Mouse (Mus musculus) spleen, adult 10 weeks (tissue): ENCODE measurements around the gene Zfp428. TPM values are rescaled to one million over a fixed set of nuclear protein-coding genes. Genes with fewer than 3 reads are reported as not detected.

Experiments
- polyA plus RNA-seq: library from polyadenylated mRNA; stranded (reverse); fragments of 350-450 nt; fragmentation: Illumina TruSeq; extraction: RNeasy Lipid Tissue Mini Kit (QIAGEN cat#74804); gene quantifications from one replicate; pipeline ENCODE4 v1.2.3, GENCODE M21; 2015; ENCODE audit warnings: low replicate concordance; ENCODE audit not compliant: insufficient read depth

The Zfp428 gene
- 0.29 TPM for polyA plus RNA-seq

DNA sequence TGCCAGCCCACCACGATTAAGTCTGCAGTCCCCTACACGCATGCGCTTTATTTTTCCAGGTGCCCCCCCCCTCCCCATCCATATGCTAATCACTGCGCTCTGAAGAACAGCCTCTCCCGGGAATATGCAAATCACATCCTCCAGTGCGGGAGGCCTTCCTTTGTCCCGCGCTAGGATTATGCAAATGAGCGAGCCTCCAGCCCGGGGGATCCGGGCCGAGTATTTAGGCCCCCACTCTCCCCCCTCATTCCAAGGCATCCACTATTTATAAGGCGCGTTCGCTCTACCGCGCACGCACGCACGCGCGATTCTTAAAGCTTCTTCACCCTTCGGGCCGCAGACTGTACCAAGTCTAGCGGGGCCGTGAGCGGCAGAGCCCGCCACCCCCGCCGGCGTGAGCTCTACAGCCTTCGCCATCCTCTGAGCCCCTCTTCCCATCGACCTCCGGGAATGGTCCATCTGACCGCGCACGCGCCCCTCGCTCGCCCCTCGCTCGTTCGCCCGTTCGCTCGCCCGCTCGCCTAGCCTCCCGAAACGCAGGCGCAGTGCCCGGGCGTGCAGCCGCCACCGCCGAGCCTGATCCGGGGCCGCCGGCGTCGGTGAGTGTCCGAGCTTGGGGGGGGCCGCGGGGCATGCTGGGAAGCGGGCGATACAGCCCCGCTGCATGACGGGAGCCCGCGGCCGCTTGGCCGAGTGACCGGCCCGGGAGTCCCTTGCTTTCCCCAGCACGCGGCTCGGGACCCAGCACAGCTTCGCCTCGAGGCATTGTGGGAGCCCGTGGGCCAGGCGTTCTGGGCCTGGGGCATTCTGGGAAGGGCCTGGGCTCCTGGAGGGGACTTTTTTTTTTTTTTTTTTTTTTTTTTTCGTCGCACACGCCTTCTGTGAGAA, at the start of gene Zfp428:
TSS of gene Zfp428 (plus strand) at position 169 of the 888 bp plus-strand sequence.

DNA sequence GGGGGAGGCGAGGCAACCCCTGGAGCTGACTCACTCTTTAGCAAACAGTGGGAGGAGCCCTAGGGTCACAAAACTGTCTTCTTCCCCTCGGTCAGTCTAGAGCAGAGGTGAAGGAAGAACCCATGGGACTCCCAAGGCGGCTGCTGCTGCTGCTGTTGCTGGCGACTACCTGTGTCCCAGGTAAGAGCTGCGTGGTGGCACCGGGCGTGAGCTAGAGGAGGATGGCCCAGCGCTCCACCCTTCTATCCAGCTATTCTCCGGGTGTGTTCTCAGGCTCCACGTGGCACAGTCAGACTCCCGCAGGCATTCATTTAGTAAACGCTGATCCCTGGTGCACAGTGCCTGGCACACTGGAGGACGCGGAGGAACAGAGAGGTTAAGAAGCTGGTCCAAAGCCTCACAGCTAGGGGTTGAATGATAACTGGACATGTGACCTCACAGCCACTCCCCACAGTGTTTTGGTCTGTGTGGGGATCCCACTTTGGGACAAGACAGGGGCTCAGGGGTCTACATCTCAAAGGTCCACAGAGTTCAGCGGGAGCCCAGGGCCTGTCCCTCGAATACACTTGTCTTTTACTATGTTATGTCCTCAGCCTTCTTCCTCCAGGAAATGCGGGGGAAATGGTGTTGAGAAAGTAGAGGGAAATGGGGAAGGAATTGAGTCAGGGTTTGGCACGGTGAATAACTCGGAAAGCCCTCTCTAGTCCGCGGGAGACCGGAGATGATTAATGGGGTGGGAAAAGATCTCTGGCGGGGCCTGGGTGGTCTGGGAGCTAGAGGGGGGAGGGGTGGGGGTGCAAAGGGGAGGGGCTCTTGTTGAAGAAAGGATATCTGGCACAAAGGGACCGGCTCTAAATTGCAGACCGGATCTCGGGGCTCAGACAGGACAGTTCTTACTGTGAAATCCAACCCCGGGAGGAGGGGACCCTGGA, 44.2 kb upstream of the Zfp428 start, which contains the start of gene Plaur:
TSS of gene Plaur (plus strand) at position 97 of the 932 bp plus-strand sequence.

GRCm38 (mm10) chr7:24481474-24482207, 25.2 kb upstream of the Zfp428 start, which contains the start of gene Cadm4:
Gene Cadm4 (plus strand): TSS chr7:24482023.

DNA sequence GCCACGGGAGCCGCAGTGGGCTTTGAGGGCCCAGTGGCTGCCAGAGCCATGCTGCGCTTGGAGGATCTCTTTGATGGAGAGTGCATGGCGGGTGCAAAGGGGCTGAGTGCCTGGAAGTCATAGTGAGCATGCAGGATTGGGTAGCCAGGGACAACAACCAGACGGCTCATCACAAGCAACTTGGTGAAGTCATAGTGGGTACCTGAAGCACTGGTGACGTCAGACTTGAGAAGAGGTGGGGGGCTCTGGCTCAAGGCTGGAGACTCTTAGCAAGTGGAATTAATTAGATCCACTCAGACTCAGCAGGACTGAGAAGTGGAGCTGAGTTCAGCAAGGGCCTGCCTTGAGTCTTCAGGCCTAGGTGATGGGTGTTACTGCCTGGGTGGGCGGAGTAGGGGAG, 5.5 kb downstream of the Zfp428 start, which contains the start of gene AC161166.1:
TSS of gene AC161166.1 (minus strand) at position 101 of the 400 bp plus-strand sequence.

GRCm38 (mm10) chr7:24530062-24530931, 23.5 kb downstream of the Zfp428 start, which contains the start of gene Irgq:
Gene Irgq (plus strand): TSS chr7:24530689.

DNA sequence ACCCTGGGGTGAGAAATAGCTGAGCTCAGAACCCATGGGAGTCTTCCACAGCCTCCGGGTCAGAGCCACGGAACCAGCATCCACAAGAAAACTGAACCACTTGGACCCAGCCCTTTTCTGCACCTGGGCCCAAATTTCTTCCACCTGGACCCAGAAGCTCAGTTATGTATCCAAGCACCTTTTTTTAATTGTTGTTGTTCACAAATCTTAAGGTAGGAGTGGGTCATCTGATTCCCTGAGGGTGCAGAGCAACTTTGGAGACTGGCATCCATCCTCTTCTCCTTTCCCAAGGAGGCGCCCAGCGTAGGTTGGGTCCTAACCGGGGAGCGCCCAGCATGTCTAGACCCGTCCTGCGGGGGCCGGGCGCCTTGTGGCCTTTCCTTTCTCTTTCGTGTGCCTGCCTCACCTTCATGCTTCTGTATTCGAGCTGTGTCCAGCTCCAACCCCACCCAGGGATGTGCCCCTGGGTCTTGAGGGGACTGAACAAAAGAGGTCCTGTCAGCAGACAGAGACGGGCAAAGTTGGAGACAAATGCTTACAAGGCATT, 39.3 kb downstream of the Zfp428 start, which contains the start of the genes Pinlyp and Xrcc1:
TSS of gene Pinlyp (minus strand) at position 51 of the 547 bp plus-strand sequence.
TSS of gene Xrcc1 (plus strand) at position 222 of the 547 bp plus-strand sequence.

Other genes with a start within 250 kb of the Zfp428 start
- 1.8 TPM for gene Zfp93, start 236.6 kb upstream of the Zfp428 start, polyA plus RNA-seq
- 13.9 TPM for gene Zfp61, start 205.8 kb upstream of the Zfp428 start, polyA plus RNA-seq
- gene Zfp94, start 190.3 kb upstream of the Zfp428 start, polyA plus RNA-seq = 9.0 TPM
- gene Tescl, start 173.1 kb upstream of the Zfp428 start, polyA plus RNA-seq = not detected
- not detected for gene Lypd5, start 157.8 kb upstream of the Zfp428 start, polyA plus RNA-seq
- 13.3 TPM for gene Kcnn4, start 136.7 kb upstream of the Zfp428 start, polyA plus RNA-seq
- 16.9 TPM for gene Smg9, start 107.4 kb upstream of the Zfp428 start, polyA plus RNA-seq
- 0.62 TPM for gene Irgc1, start 54.7 kb upstream of the Zfp428 start, polyA plus RNA-seq
- gene Plaur, start 44.5 kb upstream of the Zfp428 start, polyA plus RNA-seq = 27.2 TPM
- gene Cadm4, start 25.0 kb upstream of the Zfp428 start, polyA plus RNA-seq = 5.0 TPM
- not detected for gene AC161166.1, start 5.4 kb downstream of the Zfp428 start, polyA plus RNA-seq
- 11.9 TPM for gene Irgq, start 23.7 kb downstream of the Zfp428 start, polyA plus RNA-seq
- gene Pinlyp, start 39.1 kb downstream of the Zfp428 start, polyA plus RNA-seq = not detected
- 31.9 TPM for gene Xrcc1, start 39.3 kb downstream of the Zfp428 start, polyA plus RNA-seq
- gene Ethe1, start 80.5 kb downstream of the Zfp428 start, polyA plus RNA-seq = 8.1 TPM
- gene Zfp575, start 80.6 kb downstream of the Zfp428 start, polyA plus RNA-seq = not detected
- gene Phldb3, start 103.8 kb downstream of the Zfp428 start, polyA plus RNA-seq = 1.6 TPM
- not detected for gene Lypd3, start 129.5 kb downstream of the Zfp428 start, polyA plus RNA-seq
- gene Tex101, start 169.7 kb downstream of the Zfp428 start, polyA plus RNA-seq = not detected
- not detected for gene BC049730, start 202.2 kb downstream of the Zfp428 start, polyA plus RNA-seq
- gene Gm4763, start 219.9 kb downstream of the Zfp428 start, polyA plus RNA-seq = not detected